Mouse (Mus musculus): Measurements from ENCODE around the gene Arl15.

GRCm38 (mm10) chr13:113794039-113794704, at the start of gene Arl15:
- peak; percentile 9; the same call in 1 of the 2 replicates for TF ChIP-seq CTCF (IDR thresholded peaks at IDR 0.05; ENCODE audit: control insufficient read depth, insufficient read depth, low read length)
- TF ChIP-seq POLR2A (IDR thresholded peaks at IDR 0.05; ENCODE audit: borderline replicate concordance, control insufficient read depth, low read depth, low read length), result peak; percentile 99; the same call in 1 of the 2 replicates

All from bone marrow, adult 2 months (tissue).